Mouse (Mus musculus): ENCODE measurements around the gene Ctsa. TPM values are rescaled to one million over a fixed set of nuclear protein-coding genes. Genes with fewer than 3 reads are reported as not detected.

Ctsa gene
- polyA plus RNA-seq, 1 experiment from 2014 or later, result 206 TPM

- no peaks in the 10 kb centered on the region for H3K27me3 ChIP-seq (ENCODE audit: insufficient read depth, low read length)
- ATAC-seq (ENCODE audit: low FRiP score, low TSS enrichment), result no peak
- H3K4me1 ChIP-seq (ENCODE audit: insufficient read depth, low read length), result peaks cover 15% of the 10 kb centered on the region
- peaks cover 72% of the 10 kb centered on the region for H3K36me3 ChIP-seq (ENCODE audit: insufficient read depth, low read length)
- no peak overlapping the region for H3K4me2 ChIP-seq (replicated peaks; ENCODE audit: low read depth, low read length)
- WGBS, result 64% methylated on average over 7 of the region's 7 CpGs
- H3K9ac ChIP-seq (replicated peaks; ENCODE audit: low read length), result no peak overlapping the region
- no peak overlapping the region for H3K4me3 ChIP-seq (ENCODE audit: low read length)
- no peak overlapping the region for H3K27ac ChIP-seq (ENCODE audit: low read length)
- H3K9me3 ChIP-seq (ENCODE audit: low read length), result no peaks in the 10 kb centered on the region
Measured at GRCm38 (mm10) chr2:164885788-164886187, 53.1 kb downstream of the Ctsa start.

GRCm38 (mm10) chr2:164886617-164887016 lies 53.9 kb downstream of the Ctsa start:
- H3K27ac ChIP-seq (ENCODE audit: low read length), result no peak overlapping the region
- no peak for ATAC-seq (ENCODE audit: low FRiP score, low TSS enrichment)
- H3K4me3 ChIP-seq (ENCODE audit: low read length), result no peak overlapping the region
- H3K9me3 ChIP-seq (ENCODE audit: low read length), result no peaks in the 10 kb centered on the region
- H3K36me3 ChIP-seq (ENCODE audit: insufficient read depth, low read length), result peaks cover 81% of the 10 kb centered on the region
- no peak overlapping the region for H3K9ac ChIP-seq (replicated peaks; ENCODE audit: low read length)
- 95% methylated on average over 10 of the region's 10 CpGs for WGBS
- 0 out of 2 replicates have a peak, but pooled peaks cover 9% of the 10 kb centered on the region for H3K4me1 ChIP-seq (ENCODE audit: insufficient read depth, low read length)
- H3K27me3 ChIP-seq (ENCODE audit: insufficient read depth, low read length), result no peaks in the 10 kb centered on the region
- no peak overlapping the region for H3K4me2 ChIP-seq (replicated peaks; ENCODE audit: low read depth, low read length)

DNA sequence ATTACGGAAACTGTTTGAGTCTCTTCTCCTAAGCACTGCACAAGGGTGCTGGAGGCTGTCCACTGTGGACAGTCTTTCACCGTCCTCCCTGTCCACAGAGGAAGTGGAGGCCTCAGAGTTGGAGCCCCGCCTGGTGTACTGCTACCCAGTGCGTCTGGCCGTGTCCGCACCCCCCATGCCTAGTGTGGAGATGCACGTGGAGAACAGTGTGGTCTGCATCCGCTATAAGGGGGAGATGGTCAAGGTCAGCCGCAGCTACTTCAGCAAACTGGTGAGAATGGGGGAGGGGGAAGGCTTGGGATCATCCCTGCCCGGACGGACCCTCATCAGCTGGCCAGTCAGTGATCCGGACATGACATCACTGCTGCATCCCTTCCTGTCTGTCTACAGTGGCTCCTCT lies 56.3 kb downstream of the Ctsa start:
- Histone ChIP-seq H3K4me2 (replicated peaks; ENCODE audit: low read depth, low read length) (no peak overlapping the region), H3K27me3 (ENCODE audit: insufficient read depth, low read length) (no peaks in the 10 kb centered on the region), H3K36me3 (ENCODE audit: insufficient read depth, low read length) (peaks cover 95% of the 10 kb centered on the region), H3K9ac (replicated peaks; ENCODE audit: low read length) (no peak overlapping the region), H3K4me3 (ENCODE audit: low read length) (no peak overlapping the region), H3K27ac (ENCODE audit: low read length) (no peak overlapping the region), H3K4me1 (ENCODE audit: insufficient read depth, low read length) (no peaks in the 10 kb centered on the region), H3K9me3 (ENCODE audit: low read length) (no peaks in the 10 kb centered on the region)
- no peak for ATAC-seq (ENCODE audit: low FRiP score, low TSS enrichment)
- 61% methylated on average over 12 of the region's 12 CpGs for WGBS

DNA sequence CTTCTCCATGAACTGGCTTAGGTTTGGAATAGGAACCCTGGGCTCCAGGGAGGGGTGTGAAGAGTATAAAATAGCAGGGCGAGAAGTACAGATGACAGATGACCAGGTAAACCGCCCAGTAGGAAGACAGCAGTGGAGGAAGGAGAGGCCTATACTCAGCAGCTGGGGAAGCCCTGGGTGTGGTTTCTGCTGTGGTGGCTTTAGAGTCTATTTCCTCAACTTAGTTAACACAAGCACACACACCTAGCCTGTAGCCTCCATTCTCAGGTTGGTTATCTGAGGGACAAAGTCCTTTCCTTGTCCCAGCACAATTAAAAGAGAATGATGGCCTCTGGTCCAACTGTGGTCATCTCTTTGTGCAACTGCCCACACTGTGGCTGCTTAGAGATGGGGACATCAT lies 57.3 kb downstream of the Ctsa start:
- no peaks in the 10 kb centered on the region for H3K27me3 ChIP-seq (ENCODE audit: insufficient read depth, low read length)
- no peaks in the 10 kb centered on the region for H3K4me1 ChIP-seq (ENCODE audit: insufficient read depth, low read length)
- H3K4me2 ChIP-seq (replicated peaks; ENCODE audit: low read depth, low read length), result no peak overlapping the region
- H3K9me3 ChIP-seq (ENCODE audit: low read length), result no peaks in the 10 kb centered on the region
- no peak overlapping the region for H3K27ac ChIP-seq (ENCODE audit: low read length)
- ATAC-seq (ENCODE audit: low FRiP score, low TSS enrichment), result no peak
- WGBS, result 77% methylated on average over 2 of the region's 2 CpGs
- H3K4me3 ChIP-seq (ENCODE audit: low read length), result no peak overlapping the region
- peaks cover 98% of the 10 kb centered on the region for H3K36me3 ChIP-seq (ENCODE audit: insufficient read depth, low read length)
- H3K9ac ChIP-seq (replicated peaks; ENCODE audit: low read length), result no peak overlapping the region

Other genes starting within 250 kb of the Ctsa start
- gene Wfdc6a, start 247.4 kb upstream of the Ctsa start, polyA plus RNA-seq (2015; fragmentation: Nextera tagmentation; extraction: Ambion mirVana), result not detected in 2 replicates
- not detected in 2 replicates for gene Eppin, start 239.3 kb upstream of the Ctsa start, polyA plus RNA-seq (2015; fragmentation: Nextera tagmentation; extraction: Ambion mirVana)
- gene Wfdc6b, start 219.4 kb upstream of the Ctsa start, polyA plus RNA-seq (2015; fragmentation: Nextera tagmentation; extraction: Ambion mirVana), result not detected in 2 replicates
- gene Wfdc8, start 219.2 kb upstream of the Ctsa start, polyA plus RNA-seq (2015; fragmentation: Nextera tagmentation; extraction: Ambion mirVana), result not detected in 2 replicates
- not detected in 2 replicates for gene Wfdc16, start 194.1 kb upstream of the Ctsa start, polyA plus RNA-seq (2015; fragmentation: Nextera tagmentation; extraction: Ambion mirVana)
- gene Wfdc10, start 176.8 kb upstream of the Ctsa start, polyA plus RNA-seq (2015; fragmentation: Nextera tagmentation; extraction: Ambion mirVana), result not detected in 2 replicates
- not detected in 2 replicates for gene Wfdc9, start 176.3 kb upstream of the Ctsa start, polyA plus RNA-seq (2015; fragmentation: Nextera tagmentation; extraction: Ambion mirVana)
- not detected in 2 replicates for gene Wfdc11, start 158.8 kb upstream of the Ctsa start, polyA plus RNA-seq (2015; fragmentation: Nextera tagmentation; extraction: Ambion mirVana)
- gene Wfdc13, start 147.8 kb upstream of the Ctsa start, polyA plus RNA-seq (2015; fragmentation: Nextera tagmentation; extraction: Ambion mirVana), result 0.97 and 1.3 TPM in 2 replicates
- 0.49 and 1.2 TPM in 2 replicates for gene Spint4, start 134.4 kb upstream of the Ctsa start, polyA plus RNA-seq (2015; fragmentation: Nextera tagmentation; extraction: Ambion mirVana)
- gene Spint5, start 117.6 kb upstream of the Ctsa start, polyA plus RNA-seq (2015; fragmentation: Nextera tagmentation; extraction: Ambion mirVana), result not detected in 2 replicates
- 1.1 and 1.2 TPM in 2 replicates for gene Wfdc3, start 86.9 kb upstream of the Ctsa start, polyA plus RNA-seq (2015; fragmentation: Nextera tagmentation; extraction: Ambion mirVana)
- gene Dnttip1, start 86.9 kb upstream of the Ctsa start, polyA plus RNA-seq (2015; fragmentation: Nextera tagmentation; extraction: Ambion mirVana), result 73.3 and 74.2 TPM in 2 replicates
- 449 and 509 TPM in 2 replicates for gene Ube2c, start 63.0 kb upstream of the Ctsa start, polyA plus RNA-seq (2015; fragmentation: Nextera tagmentation; extraction: Ambion mirVana)
- gene Tnnc2, start 52.9 kb upstream of the Ctsa start, polyA plus RNA-seq (2015; fragmentation: Nextera tagmentation; extraction: Ambion mirVana), result 21.0 and 22.3 TPM in 2 replicates
- gene Snx21, start 47.0 kb upstream of the Ctsa start, polyA plus RNA-seq (2015; fragmentation: Nextera tagmentation; extraction: Ambion mirVana), result 22.7 and 25.2 TPM in 2 replicates
- 27.3 and 30.8 TPM in 2 replicates for gene Acot8, start 28.0 kb upstream of the Ctsa start, polyA plus RNA-seq (2015; fragmentation: Nextera tagmentation; extraction: Ambion mirVana)
- gene Zswim3, start 27.8 kb upstream of the Ctsa start, polyA plus RNA-seq (2015; fragmentation: Nextera tagmentation; extraction: Ambion mirVana), result 10.6 and 11.9 TPM in 2 replicates
- 21.7 and 22.3 TPM in 2 replicates for gene Zswim1, start 10.2 kb upstream of the Ctsa start, polyA plus RNA-seq (2015; fragmentation: Nextera tagmentation; extraction: Ambion mirVana)
- not detected in 2 replicates for gene Spata25, start 4.3 kb upstream of the Ctsa start, polyA plus RNA-seq (2015; fragmentation: Nextera tagmentation; extraction: Ambion mirVana)
- 8.8 and 9.0 TPM in 2 replicates for gene Neurl2, start 583 bp downstream of the Ctsa start, polyA plus RNA-seq (2015; fragmentation: Nextera tagmentation; extraction: Ambion mirVana)
- 44.8 and 47.5 TPM in 2 replicates for gene Pltp, start 24.8 kb downstream of the Ctsa start, polyA plus RNA-seq (2015; fragmentation: Nextera tagmentation; extraction: Ambion mirVana)
- 74.9 and 79.7 TPM in 2 replicates for gene Pcif1, start 46.4 kb downstream of the Ctsa start, polyA plus RNA-seq (2015; fragmentation: Nextera tagmentation; extraction: Ambion mirVana)
- gene Zfp335, start 78.9 kb downstream of the Ctsa start, polyA plus RNA-seq (2015; fragmentation: Nextera tagmentation; extraction: Ambion mirVana), result 15.1 and 16.2 TPM in 2 replicates
- 2.5 and 3.2 TPM in 2 replicates for gene Mmp9, start 107.9 kb downstream of the Ctsa start, polyA plus RNA-seq (2015; fragmentation: Nextera tagmentation; extraction: Ambion mirVana)
- 0.85 and 0.94 TPM in 2 replicates for gene Slc12a5, start 127.9 kb downstream of the Ctsa start, polyA plus RNA-seq (2015; fragmentation: Nextera tagmentation; extraction: Ambion mirVana)
- 69.8 and 79.5 TPM in 2 replicates for gene Ncoa5, start 202.0 kb downstream of the Ctsa start, polyA plus RNA-seq (2015; fragmentation: Nextera tagmentation; extraction: Ambion mirVana)
- 9.3 and 12.5 TPM in 2 replicates for gene Cd40, start 222.8 kb downstream of the Ctsa start, polyA plus RNA-seq (2015; fragmentation: Nextera tagmentation; extraction: Ambion mirVana)

Measured in kidney, embryonic 16.5 days (tissue).